Mouse (Mus musculus) heart, postnatal 0 days (tissue): ENCODE measurements around the gene Cfap77. TPM values are rescaled to one million over a fixed set of nuclear protein-coding genes. Genes with fewer than 3 reads are reported as not detected.

Experiments used
- ATAC-seq: fragments of 200-750 bp; cut with Nextera tagmentation; 2 replicates; pipeline ENCODE4 v1.8.0; 2017; ENCODE audit warnings: low read depth, moderate number of reproducible peaks, moderate library complexity; ENCODE audit not compliant: insufficient read depth
- DNase-seq: peaks from one replicate; pipeline ENCODE4 v3.0.0-alpha.2; 2016; ENCODE audit warnings: low spot score
- H3K27ac ChIP-seq: fragments of 300-500 bp; sonication (generic); 2 replicates; pipeline ENCODE4 v1.5.1; 2014; ENCODE audit warnings: low read depth, mild to moderate bottlenecking
- H3K27me3 ChIP-seq: fragments of 300-500 bp; sonication (generic); 2 replicates; pipeline ENCODE4 v1.6.1; 2014; ENCODE audit warnings: low read length, mixed read lengths; ENCODE audit not compliant: control insufficient read depth, insufficient read depth
- H3K36me3 ChIP-seq: fragments of 300-500 bp; sonication (generic); replicated peaks from 2 replicates; pipeline ENCODE4 v1.6.1; 2014; ENCODE audit warnings: low read length, mixed read lengths; ENCODE audit not compliant: control insufficient read depth, insufficient read depth
- H3K4me1 ChIP-seq: fragments of 300-500 bp; sonication (generic); 2 replicates; pipeline ENCODE4 v1.6.1; 2014; ENCODE audit warnings: antibody characterized with exemption; ENCODE audit not compliant: control insufficient read depth, insufficient read depth
- H3K4me2 ChIP-seq: fragments of 300-500 bp; sonication (generic); 2 replicates; pipeline ENCODE4 v1.6.1; 2014; ENCODE audit warnings: low read depth, mild to moderate bottlenecking, low read length, moderate library complexity
- H3K4me3 ChIP-seq: fragments of 300-500 bp; sonication (generic); 2 replicates; pipeline ENCODE4 v1.5.1; 2014; ENCODE audit warnings: low read depth, low read length
- H3K9ac ChIP-seq: fragments of 300-500 bp; sonication (generic); replicated peaks from 2 replicates; pipeline ENCODE4 v1.6.1; 2014; ENCODE audit warnings: low read depth, low read length, mixed read lengths
- H3K9me3 ChIP-seq: fragments of 300-500 bp; sonication (generic); replicated peaks from 2 replicates; pipeline ENCODE4 v1.6.1; 2016; ENCODE audit warnings: low read length; ENCODE audit not compliant: control insufficient read depth
- CTCF ChIP-seq: IDR thresholded peaks from 2 replicates; pipeline ENCODE4 v1.5.1; 2016; ENCODE audit warnings: antibody characterized with exemption, control low read depth, low read depth
- EP300 ChIP-seq: IDR thresholded peaks from 2 replicates; pipeline ENCODE4 v1.6.1; 2016; ENCODE audit warnings: antibody characterized with exemption, low read depth
- WGBS: fragments of 180-500 bp; shearing (Covaris S2); extraction: QIAGEN DNeasy Blood & Tissue Kit; methylation state at CpG from one replicate; pipeline ENCODE4 v1.1.7; 2014; 5-methylcytosine and 5-hydroxymethylcytosine counted together
- polyA plus RNA-seq: library from polyadenylated mRNA; unstranded; fragments of >200 nt; fragmentation: Nextera tagmentation; extraction: Ambion mirVana; gene quantifications from 2 replicates; pipeline ENCODE4 v1.2.1, GENCODE M21; 2015
- total RNA-seq: library from RNA; depleted of rRNA; stranded (reverse); fragments of >200 nt; gene quantifications from 2 replicates; pipeline ENCODE4 v1.2.3, GENCODE M21; 2014; ENCODE audit warnings: low replicate concordance; rRNA removed

Gene Cfap77
- total and polyA plus RNA-seq, 2 experiments from 2014 or later, result 0.11 TPM; not detected in 1

GRCm38 (mm10) chr2:28892796-28893195 lies 162.1 kb downstream of the Cfap77 start:
- TF ChIP-seq EP300 (no peak), CTCF (no peak)
- Histone ChIP-seq H3K9ac (no peak overlapping the region), H3K36me3 (peaks cover 54% of the 10 kb centered on the region), H3K27ac (no peak overlapping the region), H3K4me2 (no peak overlapping the region), H3K4me1 (no peaks in the 10 kb centered on the region), H3K9me3 (no peaks in the 10 kb centered on the region), H3K27me3 (no peaks in the 10 kb centered on the region), H3K4me3 (no peak overlapping the region)
- WGBS, result 70% methylated on average over 1 of the region's 1 CpGs
- DNase-seq, result no peak
- ATAC-seq, result no peak

GRCm38 (mm10) chr2:28884914-28885313 lies 170.0 kb downstream of the Cfap77 start:
- Histone ChIP-seq H3K9ac (no peak overlapping the region), H3K4me3 (no peak overlapping the region), H3K4me1 (no peaks in the 10 kb centered on the region), H3K27me3 (no peaks in the 10 kb centered on the region), H3K9me3 (no peaks in the 10 kb centered on the region), H3K27ac (no peak overlapping the region), H3K36me3 (peaks cover 60% of the 10 kb centered on the region), H3K4me2 (no peak overlapping the region)
- no peak for TF ChIP-seq EP300
- TF ChIP-seq CTCF, result no peak
- ATAC-seq (no peak), DNase-seq (no peak)
- WGBS, result 94% methylated on average over 4 of the region's 4 CpGs

GRCm38 (mm10) chr2:28882826-28883485 lies 171.9 kb downstream of the Cfap77 start:
- TF ChIP-seq EP300 (no peak), CTCF (no peak)
- Histone ChIP-seq H3K27me3 (no peaks in the 10 kb centered on the region), H3K4me3 (no peak overlapping the region), H3K4me1 (no peaks in the 10 kb centered on the region), H3K9me3 (no peaks in the 10 kb centered on the region), H3K9ac (no peak overlapping the region), H3K4me2 (no peak overlapping the region), H3K27ac (no peak overlapping the region), H3K36me3 (peaks cover 41% of the 10 kb centered on the region)
- WGBS, result 70% methylated on average over 6 of the region's 6 CpGs
- DNase-seq (no peak), ATAC-seq (no peak)

GRCm38 (mm10) chr2:28882047-28882446 lies 172.8 kb downstream of the Cfap77 start:
- no peak for TF ChIP-seq EP300
- no peak for TF ChIP-seq CTCF
- no peak overlapping the region for H3K4me3 ChIP-seq
- ATAC-seq, result no peak
- H3K9me3 ChIP-seq, result no peaks in the 10 kb centered on the region
- no peak overlapping the region for H3K27ac ChIP-seq
- H3K4me1 ChIP-seq, result no peaks in the 10 kb centered on the region
- 89% methylated on average over 3 of the region's 3 CpGs for WGBS
- no peak overlapping the region for H3K9ac ChIP-seq
- no peaks in the 10 kb centered on the region for H3K27me3 ChIP-seq
- H3K36me3 ChIP-seq, result peaks cover 40% of the 10 kb centered on the region
- H3K4me2 ChIP-seq, result no peak overlapping the region
- DNase-seq, result no peak

DNA sequence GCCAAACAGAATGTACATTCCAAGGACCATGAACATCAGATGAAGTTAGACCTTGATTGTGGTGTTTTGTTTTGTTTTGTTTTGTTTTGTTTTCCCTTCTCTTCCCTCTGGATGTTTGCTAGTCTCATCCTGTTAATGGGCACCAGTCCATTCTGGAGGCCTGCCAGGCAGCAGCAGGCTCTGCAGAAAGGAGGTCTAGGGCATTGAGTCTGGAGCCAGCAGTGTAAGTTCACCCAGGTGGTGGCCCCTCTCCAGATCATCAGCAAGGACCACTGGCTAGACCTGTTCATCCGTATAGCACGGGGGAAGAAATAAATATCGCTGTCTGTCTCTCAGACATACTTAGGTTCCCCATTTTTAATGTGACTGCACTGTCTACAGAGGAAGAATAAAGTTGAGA lies 173.6 kb downstream of the Cfap77 start:
- ATAC-seq (no peak), DNase-seq (no peak)
- Histone ChIP-seq H3K27ac (no peak overlapping the region), H3K4me2 (no peak overlapping the region), H3K9me3 (no peaks in the 10 kb centered on the region), H3K36me3 (peaks cover 42% of the 10 kb centered on the region), H3K4me1 (no peaks in the 10 kb centered on the region), H3K27me3 (no peaks in the 10 kb centered on the region), H3K9ac (no peak overlapping the region), H3K4me3 (no peak overlapping the region)
- WGBS, result 86% methylated on average over 3 of the region's 3 CpGs
- TF ChIP-seq EP300 (no peak), CTCF (no peak)

Other genes starting within 250 kb of the Cfap77 start
- gene Gtf3c4, start 214.7 kb downstream of the Cfap77 start, total RNA-seq, result 26.4 and 72.5 TPM in 2 replicates
- 3.6 and 4.0 TPM in 2 replicates for gene Gtf3c4, start 214.7 kb downstream of the Cfap77 start, polyA plus RNA-seq
- gene Ddx31, start 214.7 kb downstream of the Cfap77 start, total RNA-seq, result 2.1 and 9.3 TPM in 2 replicates
- gene Ddx31, start 214.7 kb downstream of the Cfap77 start, polyA plus RNA-seq, result 4.1 TPM in 2 replicates
- gene Barhl1, start 138.4 kb downstream of the Cfap77 start, total RNA-seq, result not detected in 2 replicates
- not detected in 2 replicates for gene Barhl1, start 138.4 kb downstream of the Cfap77 start, polyA plus RNA-seq
- gene Ttf1, start 5.2 kb upstream of the Cfap77 start, total RNA-seq, result 1.6 and 2.8 TPM in 2 replicates
- 3.3 and 3.7 TPM in 2 replicates for gene Ttf1, start 5.2 kb upstream of the Cfap77 start, polyA plus RNA-seq
- 32.7 and 41.1 TPM in 2 replicates for gene Setx, start 69.1 kb upstream of the Cfap77 start, total RNA-seq
- 5.6 and 5.7 TPM in 2 replicates for gene Setx, start 69.1 kb upstream of the Cfap77 start, polyA plus RNA-seq
- gene Ntng2, start 197.9 kb upstream of the Cfap77 start, total RNA-seq, result 0.73 TPM in 1 of 2 replicates, not detected in the other
- 0.12 and 0.29 TPM in 2 replicates for gene Ntng2, start 197.9 kb upstream of the Cfap77 start, polyA plus RNA-seq